Mouse (Mus musculus): ENCODE measurements around the gene Timm8b. TPM values are rescaled to one million over a fixed set of nuclear protein-coding genes. Genes with fewer than 3 reads are reported as not detected.
"Not testable (repeated sequence)": the region's sequence is repeated elsewhere in the genome, so short reads cannot be mapped to it uniquely, and the experiment has no call there.

The Timm8b gene
- total RNA-seq, 2 experiments from 2014 or later: 196 to 216 TPM

GRCm38 (mm10) chr9:50602055-50602845 is 1.5 kb upstream of the Timm8b start:
- DNase-seq: no peak

DNA sequence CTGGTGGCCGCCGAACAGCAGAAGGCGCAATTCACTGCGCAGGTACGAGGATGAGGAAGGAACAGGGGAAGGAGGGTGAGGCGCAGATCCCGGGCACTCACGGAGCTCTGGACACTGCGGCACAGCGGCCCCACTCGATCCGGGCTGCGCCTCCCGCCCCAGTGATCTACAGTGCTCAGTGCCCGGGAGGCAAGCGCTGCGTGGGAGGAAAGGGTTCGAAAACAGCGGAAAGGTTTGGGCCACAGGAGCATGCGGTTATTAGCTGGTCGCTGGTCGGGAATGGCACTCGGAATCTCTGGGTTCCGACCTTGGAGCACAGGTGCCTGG is 251 bp downstream of the Timm8b start:
- DNase-seq: no peak

DNA sequence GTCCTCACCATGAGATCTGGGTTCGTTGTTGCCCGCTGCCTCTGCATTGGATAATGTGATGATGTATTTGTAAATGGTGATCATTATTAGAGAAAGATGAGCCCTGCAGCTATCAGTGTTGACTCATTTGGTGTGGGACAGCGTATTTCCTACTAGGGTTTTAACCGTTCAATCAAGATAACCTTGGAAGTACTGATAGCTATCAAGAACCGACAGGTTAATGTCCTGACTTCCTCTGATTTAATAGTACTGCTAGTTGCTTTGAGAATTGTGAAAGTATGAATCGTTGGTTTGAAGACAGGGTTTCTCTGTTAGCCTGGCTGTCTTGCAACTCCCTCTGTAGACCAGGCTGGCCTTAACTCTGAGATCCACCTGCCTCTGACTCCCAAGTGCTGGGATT is 628 bp downstream of the Timm8b start:
- DNase-seq: no peak

- DNase-seq: no peak
Observed at GRCm38 (mm10) chr9:50612115-50612514, 8.4 kb downstream of the Timm8b start.

DNA sequence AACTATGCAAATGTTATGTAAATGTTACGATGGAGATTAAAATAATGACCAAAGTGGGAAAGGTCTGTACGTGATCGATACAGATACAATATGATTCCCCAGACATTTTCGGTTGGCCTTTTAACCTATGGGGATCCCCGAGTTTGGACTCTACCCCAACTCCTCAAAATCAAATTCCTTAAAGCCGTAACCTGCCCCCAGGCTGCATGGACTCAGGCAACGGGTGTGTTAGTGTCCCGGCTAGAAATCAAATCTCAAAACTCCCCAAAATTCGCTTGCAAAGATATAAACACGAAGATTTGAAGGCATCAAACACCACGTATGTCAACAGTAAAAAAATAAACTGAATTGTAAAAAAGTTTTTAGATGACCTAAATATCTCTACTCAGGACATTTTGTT is 12.5 kb downstream of the Timm8b start:
- DNase-seq: no peak

DNA sequence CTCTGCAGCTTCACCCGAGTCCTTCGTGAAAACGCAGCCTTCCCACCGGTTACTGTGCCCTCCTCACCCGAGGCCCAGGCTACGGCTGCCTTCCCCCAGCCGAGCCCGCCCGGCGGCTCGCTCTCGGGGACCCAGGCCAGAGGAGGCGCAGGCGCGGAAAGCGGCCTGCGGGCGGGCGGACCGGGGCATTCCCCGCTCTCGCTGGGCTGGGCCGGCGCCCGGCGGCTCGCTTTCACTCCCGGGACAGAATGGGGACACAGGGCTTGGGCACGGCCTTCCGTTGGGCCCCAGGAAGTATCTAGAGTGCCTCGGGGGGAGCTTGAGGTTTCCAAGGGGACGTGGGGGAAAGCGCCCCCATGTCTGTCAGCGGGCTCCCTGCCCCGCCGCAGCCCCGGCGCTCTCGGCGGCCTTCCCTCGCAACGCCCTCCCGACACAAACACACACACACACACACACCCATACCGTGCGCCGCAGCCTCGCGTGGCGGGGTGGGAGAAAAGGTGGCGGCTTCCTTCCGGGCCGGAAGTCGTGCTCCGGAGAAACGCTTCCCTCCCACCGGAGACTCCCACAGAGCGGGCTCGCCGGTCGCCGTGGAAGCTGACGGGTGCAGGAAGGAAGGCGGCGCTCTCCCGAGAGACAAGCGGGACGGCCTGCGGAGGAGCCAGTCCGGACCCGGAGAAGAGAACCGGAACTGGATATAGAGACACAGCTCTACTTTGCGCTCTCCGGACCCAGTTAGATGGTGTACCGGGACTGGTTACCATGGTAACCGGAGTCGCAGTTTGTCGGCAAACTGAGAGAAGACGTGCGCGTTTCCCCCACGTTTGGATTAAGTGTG is 13.3 kb downstream of the Timm8b start, which contains the start of the genes Pih1d2 and Nkapd1:
Pih1d2 (plus strand) TSS at position 556 of the 838 bp plus-strand sequence.
Nkapd1 (minus strand) TSS at position 699 of the 838 bp plus-strand sequence.
- DNase-seq: peak; percentile 92

- no peak for DNase-seq
Observed at GRCm38 (mm10) chr9:50617794-50618330, 14.2 kb downstream of the Timm8b start.

DNA sequence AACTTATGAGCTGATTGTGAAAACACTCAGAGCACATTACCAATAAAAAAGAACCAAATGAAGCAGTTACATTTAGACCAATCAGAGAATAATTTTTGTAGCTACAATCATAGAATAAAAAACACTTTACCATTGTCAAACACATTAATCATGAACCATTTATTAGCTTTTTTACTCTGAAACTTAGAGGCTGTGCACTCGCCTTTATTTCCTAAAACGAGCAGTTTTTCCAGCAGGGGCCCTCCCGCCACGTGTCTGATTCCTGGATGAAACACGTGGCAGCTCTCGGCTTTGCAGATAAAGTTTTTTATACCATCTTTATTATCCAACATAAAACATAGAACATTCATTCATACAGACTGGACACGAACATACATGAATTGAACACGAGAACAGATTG is 27.2 kb downstream of the Timm8b start:
- DNase-seq: not testable (repeated sequence)

DNA sequence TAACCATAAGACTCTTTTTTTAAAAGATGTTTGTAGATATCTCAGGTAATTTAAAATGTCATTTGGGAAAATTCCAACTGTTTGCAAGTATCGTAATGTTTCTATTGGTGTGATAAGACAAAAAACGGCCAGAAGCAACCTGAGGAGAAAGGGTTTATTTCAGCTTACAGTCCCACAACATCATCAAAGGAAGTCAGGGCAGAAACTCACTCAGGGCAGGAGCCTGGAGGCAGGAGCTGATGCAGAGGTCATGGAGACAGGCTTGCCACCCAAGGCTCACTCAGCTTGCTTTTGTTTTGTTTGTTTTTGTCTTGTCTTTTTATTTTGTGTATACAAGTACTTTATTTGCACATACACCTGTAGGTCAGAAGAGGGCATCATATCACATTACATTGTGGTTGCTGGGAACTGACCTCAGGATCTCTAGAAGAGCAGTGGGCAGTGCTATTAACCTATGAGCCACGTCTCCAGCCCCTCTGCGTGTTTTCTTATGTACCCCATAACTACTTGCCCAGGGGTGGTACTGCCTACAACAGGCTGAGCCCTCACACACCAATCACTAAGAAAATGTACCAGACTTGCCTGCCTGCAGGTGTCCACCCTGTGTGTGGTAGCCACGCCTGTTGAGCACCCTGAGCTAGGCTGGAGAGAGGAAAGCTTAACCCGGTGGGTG is 28.4 kb downstream of the Timm8b start:
- DNase-seq: no peak

GRCm38 (mm10) chr9:50633059-50633458 is 29.3 kb downstream of the Timm8b start:
- DNase-seq: no peak

DNA sequence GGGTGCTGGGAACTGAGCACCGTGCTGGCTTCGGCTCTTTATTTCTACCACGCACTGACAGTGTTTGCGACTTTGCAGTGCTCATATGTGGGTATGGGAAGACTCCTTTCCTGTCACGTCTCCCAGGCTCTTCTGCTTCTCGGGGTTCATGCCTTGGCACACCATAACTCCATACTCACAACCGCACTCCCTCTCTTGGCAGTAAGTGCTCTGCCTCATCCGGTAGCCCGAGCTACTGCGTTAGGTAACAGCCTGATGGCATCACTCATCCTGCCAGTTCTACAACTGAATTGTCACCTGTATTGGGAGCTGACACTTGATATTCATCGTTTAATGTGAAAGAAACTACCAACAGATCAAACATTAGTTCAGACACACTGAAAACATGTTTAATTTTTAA is 30.6 kb downstream of the Timm8b start:
- DNase-seq: no peak

DNA sequence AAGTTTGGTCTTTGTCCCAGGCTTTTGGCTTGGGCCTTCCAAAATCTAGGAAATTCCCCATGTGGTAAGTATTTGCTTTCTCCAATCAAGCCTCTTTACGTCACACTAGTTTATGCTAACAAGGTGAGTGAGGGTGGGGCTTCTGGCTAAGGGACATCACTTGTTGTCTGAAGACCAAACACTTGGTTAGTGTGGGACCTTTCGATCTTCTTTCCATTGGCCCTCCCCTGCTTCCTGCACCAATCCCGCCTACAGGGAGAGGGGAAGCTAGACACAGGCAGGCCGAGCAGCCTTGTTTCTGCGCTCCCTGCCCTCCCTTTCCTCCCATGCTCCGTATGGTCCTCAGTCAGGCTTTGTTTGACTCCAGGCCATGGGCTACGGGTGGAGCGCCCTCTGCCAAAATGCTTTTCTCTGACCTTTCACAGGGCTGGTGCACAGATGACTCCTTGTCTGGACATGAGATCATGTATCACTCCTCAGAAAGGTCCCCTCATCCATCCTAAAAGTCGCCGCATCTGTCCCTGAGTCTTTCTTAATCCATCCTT is 43.2 kb downstream of the Timm8b start:
- DNase-seq: no peak

DNA sequence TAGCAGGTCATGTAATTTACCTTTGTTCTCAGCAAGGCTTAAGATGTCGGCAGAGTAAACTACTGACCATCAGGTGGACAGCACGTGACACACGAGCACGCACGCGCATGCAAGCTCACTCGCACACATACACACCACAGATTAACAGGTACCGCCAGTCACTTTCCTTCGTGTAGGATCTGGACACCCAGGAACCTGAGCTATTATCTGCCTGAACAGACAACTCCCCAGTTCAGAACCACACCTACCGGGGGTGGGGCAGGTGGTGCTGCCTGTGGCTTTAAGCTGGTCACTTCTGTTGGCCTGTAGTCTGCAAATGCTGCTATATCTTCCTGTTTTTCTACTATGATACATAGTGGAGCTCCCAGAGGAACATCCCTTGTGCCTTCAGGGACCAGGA is 46.8 kb downstream of the Timm8b start:
- DNase-seq: no peak

Other genes with a start within 250 kb of the Timm8b start
- gene Plet1, start 109.4 kb upstream of the Timm8b start, total RNA-seq (2021): 1 to 10 TPM in 1 of 2 experiments, under 1 TPM in 1; 0.88 to 1.3 TPM
- 10 to 100 TPM; 27.7 to 36.5 TPM for gene Pts, start 75.2 kb upstream of the Timm8b start, total RNA-seq (2021)
- gene Il18, start 49.1 kb upstream of the Timm8b start, total RNA-seq (2021): 1 to 10 TPM; 1.3 to 2.0 TPM
- under 1 TPM; 0.12 to 0.20 TPM for gene Bco2, start 48.7 kb upstream of the Timm8b start, total RNA-seq (2021)
- gene Tex12, start 42.6 kb upstream of the Timm8b start, total RNA-seq (2021): not detected
- 100 to 1,000 TPM; 664 to 695 TPM for gene Sdhd, start 98 bp upstream of the Timm8b start, total RNA-seq (2021)
- gene Pih1d2, start 13.4 kb downstream of the Timm8b start, total RNA-seq (2021): under 1 TPM; 0.59 to 0.69 TPM
- 10 to 100 TPM; 19.0 to 20.3 TPM for gene Nkapd1, start 13.6 kb downstream of the Timm8b start, total RNA-seq (2021)
- gene Dlat, start 55.9 kb downstream of the Timm8b start, total RNA-seq (2021): 100 to 1,000 TPM; 278 to 283 TPM
- gene Dixdc1, start 135.6 kb downstream of the Timm8b start, total RNA-seq (2021): 10 to 100 TPM in 1 of 2 experiments, 1 to 10 TPM in 1; 9.9 to 10.1 TPM
- gene 2310030G06Rik, start 142.6 kb downstream of the Timm8b start, total RNA-seq (2021): 1 to 10 TPM; 5.2 to 6.3 TPM
- gene Cryab, start 147.4 kb downstream of the Timm8b start, total RNA-seq (2021): 1,000 to 10,000 TPM; 1,184 to 1,197 TPM
- 100 to 1,000 TPM; 130 to 150 TPM for gene Hspb2, start 148.4 kb downstream of the Timm8b start, total RNA-seq (2021)
- 1 to 10 TPM; 6.0 to 7.1 TPM for gene Fdxacb1, start 164.3 kb downstream of the Timm8b start, total RNA-seq (2021)
- 10 to 100 TPM; 14.2 to 14.8 TPM for gene Alg9, start 171.1 kb downstream of the Timm8b start, total RNA-seq (2021)
- gene 1110032A03Rik, start 171.6 kb downstream of the Timm8b start, total RNA-seq (2021): 10 to 100 TPM; 10.3 to 11.2 TPM
- gene Ppp2r1b, start 241.4 kb downstream of the Timm8b start, total RNA-seq (2021): 10 to 100 TPM; 24.0 to 29.8 TPM

Data from heart, postnatal 4 days (tissue).